Mouse (Mus musculus) bone marrow, adult 2 months (tissue): ENCODE measurements at regions not wholly inside any gene's neighbourhood (a gene's known extent, or its start where the extent isn't known, plus 50 kb on each side); places are given as distances from the start of the nearest gene placed in this dataset.

ENCODE experiments used
- CTCF ChIP-seq: fragments of 200-500 bp; IDR thresholded peaks from 2 replicates; pipeline ENCODE4 v1.5.1; 2011; ENCODE audit warnings: low read length, control low read depth; ENCODE audit not compliant: control insufficient read depth, insufficient read depth
- POLR2A ChIP-seq: fragments of 200-500 bp; IDR thresholded peaks from 2 replicates; pipeline ENCODE4 v1.6.1; 2011; ENCODE audit warnings: low read depth, mild to moderate bottlenecking, control low read depth, low read length, borderline replicate concordance; ENCODE audit not compliant: control insufficient read depth

GRCm38 (mm10) chr8:24351760-24352159, 373.9 kb downstream of the Adam3 start:
- no peak for TF ChIP-seq CTCF
- no peak for TF ChIP-seq POLR2A
